Mouse (Mus musculus): Measurements from ENCODE around the gene Sphk2. TPM values are rescaled to one million over a fixed set of nuclear protein-coding genes. Genes with fewer than 3 reads are reported as not detected.

The Sphk2 gene
- polyA plus RNA-seq, 1 experiment from 2014 or later: 24.4 TPM

- Histone ChIP-seq H3K4me3 (ENCODE audit: low read depth, low read length) (no peak overlapping the region), H3K27ac (ENCODE audit: low read length) (no peak overlapping the region), H3K9me3 (ENCODE audit: control insufficient read depth, low read depth, low read length) (no peaks in the 10 kb centered on the region), H3K9ac (replicated peaks; ENCODE audit: low read depth, low read length) (no peak overlapping the region), H3K27me3 (ENCODE audit: control insufficient read depth, insufficient read depth, low read length) (no peaks in the 10 kb centered on the region), H3K4me2 (replicated peaks; ENCODE audit: low read depth, low read length) (no peak overlapping the region), H3K4me1 (ENCODE audit: control insufficient read depth, insufficient read depth, low read length) (peaks cover 22% of the 10 kb centered on the region), H3K36me3 (ENCODE audit: control insufficient read depth, insufficient read depth, low read length) (no peaks in the 10 kb centered on the region)
- no peak for ATAC-seq (ENCODE audit: insufficient number of reproducible peaks, insufficient read depth, low FRiP score, low read depth)
- WGBS: 69% methylated on average over 6 of the region's 6 CpGs
Observed at GRCm38 (mm10) chr7:45689099-45689498, 28.7 kb downstream of the Sphk2 start.

GRCm38 (mm10) chr7:45686841-45687240 lies 31.0 kb downstream of the Sphk2 start:
- H3K9ac ChIP-seq (replicated peaks; ENCODE audit: low read depth, low read length): no peak overlapping the region
- no peak overlapping the region for H3K27ac ChIP-seq (ENCODE audit: low read length)
- H3K4me1 ChIP-seq (ENCODE audit: control insufficient read depth, insufficient read depth, low read length): peaks cover 28% of the 10 kb centered on the region
- H3K4me2 ChIP-seq (replicated peaks; ENCODE audit: low read depth, low read length): no peak overlapping the region
- no peak overlapping the region for H3K4me3 ChIP-seq (ENCODE audit: low read depth, low read length)
- H3K27me3 ChIP-seq (ENCODE audit: control insufficient read depth, insufficient read depth, low read length): no peaks in the 10 kb centered on the region
- no peaks in the 10 kb centered on the region for H3K9me3 ChIP-seq (ENCODE audit: control insufficient read depth, low read depth, low read length)
- H3K36me3 ChIP-seq (ENCODE audit: control insufficient read depth, insufficient read depth, low read length): no peaks in the 10 kb centered on the region
- no peak for ATAC-seq (ENCODE audit: insufficient number of reproducible peaks, insufficient read depth, low FRiP score, low read depth)
- WGBS: 65% methylated on average over 3 of the region's 3 CpGs

- WGBS: 15% methylated on average over 10 of the region's 10 CpGs
- Histone ChIP-seq H3K9me3 (ENCODE audit: control insufficient read depth, low read depth, low read length) (no peaks in the 10 kb centered on the region), H3K27me3 (ENCODE audit: control insufficient read depth, insufficient read depth, low read length) (no peaks in the 10 kb centered on the region), H3K36me3 (ENCODE audit: control insufficient read depth, insufficient read depth, low read length) (no peaks in the 10 kb centered on the region), H3K27ac (ENCODE audit: low read length) (peak overlapping the region; percentile 40; the same call in 1 of the 2 replicates), H3K9ac (replicated peaks; ENCODE audit: low read depth, low read length) (no peak overlapping the region), H3K4me1 (ENCODE audit: control insufficient read depth, insufficient read depth, low read length) (peaks cover 28% of the 10 kb centered on the region), H3K4me2 (replicated peaks; ENCODE audit: low read depth, low read length) (no peak overlapping the region; the same call in 1 of the 2 replicates), H3K4me3 (ENCODE audit: low read depth, low read length) (no peak overlapping the region)
- no peak for ATAC-seq (ENCODE audit: insufficient number of reproducible peaks, insufficient read depth, low FRiP score, low read depth)
Observed at GRCm38 (mm10) chr7:45685811-45686210, 32.0 kb downstream of the Sphk2 start.

GRCm38 (mm10) chr7:45683396-45684050 lies 34.3 kb downstream of the Sphk2 start, which contains the start of gene Ntn5:
Ntn5 (plus strand) TSS chr7:45684022.
- no peak within 1 kb of the TSS for H3K9ac ChIP-seq (replicated peaks; ENCODE audit: low read depth, low read length)

GRCm38 (mm10) chr7:45682144-45683126 lies 35.4 kb downstream of the Sphk2 start:
- Histone ChIP-seq H3K9me3 (ENCODE audit: control insufficient read depth, low read depth, low read length) (no peaks in the 10 kb centered on the region), H3K4me1 (ENCODE audit: control insufficient read depth, insufficient read depth, low read length) (peaks cover 28% of the 10 kb centered on the region), H3K27me3 (ENCODE audit: control insufficient read depth, insufficient read depth, low read length) (no peaks in the 10 kb centered on the region), H3K9ac (replicated peaks; ENCODE audit: low read depth, low read length) (no peak overlapping the region), H3K4me2 (replicated peaks; ENCODE audit: low read depth, low read length) (peak overlapping the region; percentile 26; the same call in 1 of the 2 replicates), H3K36me3 (ENCODE audit: control insufficient read depth, insufficient read depth, low read length) (no peaks in the 10 kb centered on the region), H3K27ac (ENCODE audit: low read length) (peak overlapping the region; percentile 24; the same call in 1 of the 2 replicates), H3K4me3 (ENCODE audit: low read depth, low read length) (no peak overlapping the region)
- ATAC-seq (ENCODE audit: insufficient number of reproducible peaks, insufficient read depth, low FRiP score, low read depth): peak; percentile 56
- 29% methylated on average over 14 of the region's 14 CpGs for WGBS

More at GRCm38 (mm10) chr7:45683396-45684050, 34.3 kb downstream of the Sphk2 start, which contains the start of gene Ntn5:
- ATAC-seq (ENCODE audit: insufficient number of reproducible peaks, insufficient read depth, low FRiP score, low read depth): no peak
- Histone ChIP-seq H3K36me3 (ENCODE audit: control insufficient read depth, insufficient read depth, low read length) (no peaks in the 10 kb centered on the region), H3K27ac (ENCODE audit: low read length) (no peak within 1 kb of the TSS; the same call in 1 of the 2 replicates), H3K4me1 (ENCODE audit: control insufficient read depth, insufficient read depth, low read length) (peaks cover 28% of the 10 kb centered on the region), H3K9me3 (ENCODE audit: control insufficient read depth, low read depth, low read length) (no peaks in the 10 kb centered on the region), H3K4me3 (ENCODE audit: low read depth, low read length) (no peak within 1 kb of the TSS), H3K4me2 (replicated peaks; ENCODE audit: low read depth, low read length) (no peak within 1 kb of the TSS), H3K27me3 (ENCODE audit: control insufficient read depth, insufficient read depth, low read length) (no peaks in the 10 kb centered on the region)
- WGBS: 68% methylated on average over 7 of the region's 7 CpGs

GRCm38 (mm10) chr7:45681046-45681736 lies 36.6 kb downstream of the Sphk2 start:
- Histone ChIP-seq H3K9me3 (ENCODE audit: control insufficient read depth, low read depth, low read length) (no peaks in the 10 kb centered on the region), H3K9ac (replicated peaks; ENCODE audit: low read depth, low read length) (no peak overlapping the region), H3K4me1 (ENCODE audit: control insufficient read depth, insufficient read depth, low read length) (peaks cover 21% of the 10 kb centered on the region), H3K36me3 (ENCODE audit: control insufficient read depth, insufficient read depth, low read length) (no peaks in the 10 kb centered on the region), H3K27me3 (ENCODE audit: control insufficient read depth, insufficient read depth, low read length) (no peaks in the 10 kb centered on the region), H3K27ac (ENCODE audit: low read length) (no peak overlapping the region), H3K4me2 (replicated peaks; ENCODE audit: low read depth, low read length) (no peak overlapping the region), H3K4me3 (ENCODE audit: low read depth, low read length) (no peak overlapping the region)
- no peak for ATAC-seq (ENCODE audit: insufficient number of reproducible peaks, insufficient read depth, low FRiP score, low read depth)
- 81% methylated on average over 8 of the region's 8 CpGs for WGBS

- Histone ChIP-seq H3K27me3 (ENCODE audit: control insufficient read depth, insufficient read depth, low read length) (no peaks in the 10 kb centered on the region), H3K4me2 (replicated peaks; ENCODE audit: low read depth, low read length) (no peak overlapping the region), H3K4me3 (ENCODE audit: low read depth, low read length) (no peak overlapping the region), H3K36me3 (ENCODE audit: control insufficient read depth, insufficient read depth, low read length) (no peaks in the 10 kb centered on the region), H3K9ac (replicated peaks; ENCODE audit: low read depth, low read length) (no peak overlapping the region), H3K9me3 (ENCODE audit: control insufficient read depth, low read depth, low read length) (no peaks in the 10 kb centered on the region), H3K27ac (ENCODE audit: low read length) (peak overlapping the region; percentile 48; the same call in 1 of the 2 replicates), H3K4me1 (ENCODE audit: control insufficient read depth, insufficient read depth, low read length) (peaks cover 10% of the 10 kb centered on the region; the same call in 1 of the 2 replicates)
- 66% methylated on average over 14 of the region's 14 CpGs for WGBS
- ATAC-seq (ENCODE audit: insufficient number of reproducible peaks, insufficient read depth, low FRiP score, low read depth): no peak
Observed at GRCm38 (mm10) chr7:45679966-45680621, 37.7 kb downstream of the Sphk2 start.
